Mouse (Mus musculus) bone marrow macrophage, adult 2 months (primary cell): ENCODE measurements around the gene Tbx1.

ENCODE experiments used
- CTCF ChIP-seq: IDR thresholded peaks from 2 replicates; pipeline ENCODE4 v1.5.1; 2012; ENCODE audit warnings: low read depth, mild to moderate bottlenecking, low read length, moderate library complexity
- POLR2A ChIP-seq: IDR thresholded peaks from 2 replicates; pipeline ENCODE4 v1.6.1; 2012; ENCODE audit warnings: mild to moderate bottlenecking, low read depth, low read length, borderline replicate concordance

GRCm38 (mm10) chr16:18543151-18543829, 47.2 kb downstream of the Tbx1 start:
- TF ChIP-seq POLR2A: no peak
- TF ChIP-seq CTCF: no peak
